14 mouse cellular contexts compared by ENCODE assay signal in the genomic region with DNA sequence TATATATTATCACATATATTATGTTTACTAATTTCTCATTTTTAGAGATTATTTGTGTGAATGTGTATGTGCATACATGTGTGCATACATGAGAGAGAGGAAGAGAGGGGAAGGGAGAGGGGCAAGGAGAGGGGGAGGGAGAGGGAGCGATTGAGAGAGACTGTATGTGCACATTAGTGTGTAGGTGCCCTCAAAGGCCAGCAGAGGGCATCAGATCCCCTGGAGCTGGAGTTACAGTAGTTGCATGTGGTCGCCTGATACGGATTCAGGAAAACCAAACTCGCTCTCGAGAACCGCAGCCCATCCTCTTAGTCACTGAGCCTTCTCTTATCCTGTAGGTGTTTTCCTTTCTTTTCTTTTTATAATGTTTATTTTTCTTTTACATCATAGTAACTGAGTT. TPM values are rescaled to one million over a fixed set of nuclear protein-coding genes. Genes with fewer than 3 reads are reported as not detected.
A peak's percentile ranks its signal among the peaks of the same experiment; 100 is the strongest.
DNase-seq lines count a peak whose midpoint lies in the region; ATAC-seq and TF ChIP-seq lines count a peak whose summit lies in the region.
"Had no signal": no experiment of that assay in that cellular context is flagged by ENCODE, and none has a peak within 500 bp of the region (broad histone marks: within the 10 kb centered on the region; RNA-seq: fewer than 3 reads in every experiment).

No protein-coding gene starts in this region.

- 77% methylated on average over 6 of the region's 6 CpGs for WGBS in liver, embryonic 14.5 days (ENCODE audit: insufficient replicate concordance)

- no peak for TF ChIP-seq EP300 in liver, embryonic 14.5 days (IDR thresholded peaks at IDR 0.05; ENCODE audit: low read depth)
- no peak for TF ChIP-seq EP300 in ES-Bruce4 (IDR thresholded peaks at IDR 0.05; ENCODE audit: insufficient read depth, low read depth, low read length)

- no peak overlapping the region for H3K9ac ChIP-seq in liver, embryonic 14.5 days (replicated peaks)
- H3K9ac ChIP-seq in ES-Bruce4 (ENCODE audit: low read depth, poor library complexity, severe bottlenecking) = no peak overlapping the region
- H3K9ac ChIP-seq: embryonic facial prominence, embryonic 13.5 days; limb, embryonic 15.5 days had no signal

- TF ChIP-seq POLR2A in ES-Bruce4 (IDR thresholded peaks at IDR 0.05; ENCODE audit: insufficient read depth, low read length) = no peak
- TF ChIP-seq POLR2A in brain, embryonic 14.5 days (IDR thresholded peaks at IDR 0.05; ENCODE audit: borderline replicate concordance, extremely low read depth, insufficient read depth, insufficient read length, poor library complexity, severe bottlenecking) = no peak

- H3K27ac ChIP-seq in gastrocnemius, adult 2 months = no peak overlapping the region
- H3K27ac ChIP-seq in liver, embryonic 14.5 days = no peak overlapping the region
- no peak overlapping the region for H3K27ac ChIP-seq in ES-Bruce4 (ENCODE audit: insufficient read depth, low read length)
- H3K27ac ChIP-seq: embryonic facial prominence, embryonic 13.5 days; limb, embryonic 15.5 days; macrophage had no signal

- no peak overlapping the region for H3K4me2 ChIP-seq in liver, embryonic 14.5 days (ENCODE audit: low read depth)
- H3K4me2 ChIP-seq: embryonic facial prominence, embryonic 13.5 days; limb, embryonic 15.5 days had no signal

- intact Hi-C loops in gastrocnemius, adult 2 months (cut with DNase I) = no loop called here

- H3K36me3 ChIP-seq in liver, embryonic 14.5 days (replicated peaks; ENCODE audit: control insufficient read depth, insufficient read depth, low read depth) = no peaks in the 10 kb centered on the region
- H3K36me3 ChIP-seq in ES-Bruce4 (ENCODE audit: control insufficient read depth, insufficient read depth, low read length, poor library complexity, severe bottlenecking) = no peaks in the 10 kb centered on the region
- H3K36me3 ChIP-seq: embryonic facial prominence, embryonic 13.5 days; limb, embryonic 15.5 days had no signal

- no peak for ATAC-seq in liver, embryonic 14.5 days (ENCODE audit: insufficient read depth)
- no peak for ATAC-seq in megakaryocyte, adult 5-6 weeks (ENCODE audit: poor library complexity, severe bottlenecking)

- H3K9me3 ChIP-seq in liver, embryonic 14.5 days (ENCODE audit: control insufficient read depth, low read length) = no peaks in the 10 kb centered on the region
- no peaks in the 10 kb centered on the region for H3K9me3 ChIP-seq in ES-Bruce4 (replicated peaks; ENCODE audit: control insufficient read depth, insufficient read depth, low read length, poor library complexity, severe bottlenecking)
- H3K9me3 ChIP-seq: embryonic facial prominence, embryonic 13.5 days; limb, embryonic 15.5 days had no signal

- no peaks in the 10 kb centered on the region for H3K4me1 ChIP-seq in liver, embryonic 14.5 days (replicated peaks; ENCODE audit: control insufficient read depth in 2 of 2, insufficient read depth in 2 of 2, low read length in 1 of 2)
- no peaks in the 10 kb centered on the region for H3K4me1 ChIP-seq in ES-Bruce4 (ENCODE audit: control insufficient read depth, insufficient read depth, low read length)
- H3K4me1 ChIP-seq: embryonic facial prominence, embryonic 13.5 days; limb, embryonic 15.5 days had no signal

- H3K4me3 ChIP-seq in gastrocnemius, adult 2 months = no peak overlapping the region
- no peak overlapping the region for H3K4me3 ChIP-seq in liver, embryonic 14.5 days (ENCODE audit: insufficient read depth in 1 of 2, low read depth in 2 of 2, low read length in 2 of 2)
- H3K4me3 ChIP-seq in ES-Bruce4 (ENCODE audit: low read depth, low read length) = no peak overlapping the region
- H3K4me3 ChIP-seq: embryonic facial prominence, embryonic 13.5 days; limb, embryonic 15.5 days had no signal

- no peaks in the 10 kb centered on the region for H3K27me3 ChIP-seq in liver, embryonic 14.5 days (ENCODE audit: control insufficient read depth, insufficient read depth, low read length)
- H3K27me3 ChIP-seq in ES-Bruce4 (ENCODE audit: control insufficient read depth, insufficient read depth, low read length, poor library complexity, severe bottlenecking) = no peaks in the 10 kb centered on the region
- H3K27me3 ChIP-seq: embryonic facial prominence, embryonic 13.5 days; limb, embryonic 15.5 days had no signal

- no peak for DNase-seq in gastrocnemius, adult 2 months
- DNase-seq in gastrocnemius, postnatal 25 days = no peak
- no peak for DNase-seq in liver, embryonic 14.5 days (ENCODE audit: low read depth in 3 of 3, low spot score in 3 of 3)
- DNase-seq in liver = no peak
- no peak for DNase-seq in brain, embryonic 14.5 days (ENCODE audit: low read depth)
- DNase-seq: cerebellum, postnatal 14 days; heart, postnatal 10 days; kidney, postnatal 36 days; right cerebral cortex, postnatal 14 days had no signal

- TF ChIP-seq CTCF in gastrocnemius, adult 2 months (IDR thresholded peaks at IDR 0.05) = 0 out of 2 replicates have a peak, but pooled peaks have one; percentile 15
- TF ChIP-seq CTCF in liver, embryonic 14.5 days (IDR thresholded peaks at IDR 0.05; ENCODE audit: low read depth) = peak; percentile 40; the same call in 1 of the 2 replicates
- TF ChIP-seq CTCF in ES-Bruce4 (IDR thresholded peaks at IDR 0.05; ENCODE audit: low read depth, low read length) = peak; percentile 59
- TF ChIP-seq CTCF in brain, embryonic 14.5 days (IDR thresholded peaks at IDR 0.05; ENCODE audit: borderline replicate concordance, extremely low read depth, insufficient read depth, insufficient read length) = peak; percentile 39; the same call in 1 of the 2 replicates

RNA-seq across cellular contexts. Expression of a gene that starts 38.4 kb away (rescaled TPM):
- 10 to 100 TPM; 20.0 to 25.0 TPM for total RNA-seq in gastrocnemius, adult 2 months (2021)
- 10 to 100 TPM; 15.4 to 18.5 TPM for total RNA-seq in gastrocnemius, postnatal 25 days (2021)
- 1.9 and 4.2 TPM in 2 replicates for polyA plus RNA-seq in liver, embryonic 14.5 days (2012; rRNA removed)
- 23.2 and 28.8 TPM in 2 replicates for polyA plus RNA-seq in liver, embryonic 14.5 days (2014; fragmentation: Nextera tagmentation; extraction: Ambion mirVana)
- 44.5 and 52.6 TPM in 2 replicates for polyA plus RNA-seq in ES-Bruce4 (2011; ENCODE audit: insufficient read depth, insufficient read length, low read depth, missing spikeins)
- 10.1 and 10.7 TPM in 2 replicates for polyA plus RNA-seq in brain, embryonic 14.5 days (2012; rRNA removed)
- total RNA-seq in megakaryocyte, adult 5-6 weeks (2015) = 46.5 and 55.2 TPM in 2 replicates
- 38.6 and 41.7 TPM in 2 replicates for total RNA-seq in megakaryocyte, adult 5-6 weeks (2017)
